Comparison of ENCODE assay signal across 9 mouse cellular contexts in genomic region chr8:84635397-84636050, GRCm38 (mm10). TPM values are rescaled to one million over a fixed set of nuclear protein-coding genes. Genes with fewer than 3 reads are reported as not detected.
DNase-seq lines count a peak whose midpoint lies in the region; ATAC-seq and TF ChIP-seq lines count a peak whose summit lies in the region.
"Had no signal": no experiment of that assay in that cellular context is flagged by ENCODE, and none has a peak within 500 bp of the region (broad histone marks: within the 10 kb centered on the region; RNA-seq: fewer than 3 reads in every experiment).

No protein-coding gene starts in this region.

- no peak overlapping the region for H3K4me2 ChIP-seq in heart, embryonic 16.5 days (ENCODE audit: low read depth, low read length)
- no peak overlapping the region for H3K4me2 ChIP-seq in forebrain, embryonic 13.5 days
- H3K4me2 ChIP-seq in limb, embryonic 14.5 days (replicated peaks; ENCODE audit: low read depth, low read length, severe bottlenecking) = no peak overlapping the region
- H3K4me2 ChIP-seq in lung, postnatal 0 days (replicated peaks; ENCODE audit: low read depth, low read length) = no peak overlapping the region
- H3K4me2 ChIP-seq in liver, embryonic 12.5 days = no peak overlapping the region

- H3K27ac ChIP-seq in heart, embryonic 16.5 days (ENCODE audit: low read length) = no peak overlapping the region
- H3K27ac ChIP-seq in forebrain, embryonic 13.5 days = peak overlapping the region; percentile 76
- 0 out of 2 replicates have a peak overlapping the region, but pooled peaks have one; percentile 26 for H3K27ac ChIP-seq in limb, embryonic 14.5 days (replicated peaks; ENCODE audit: low read depth, low read length)
- no peak overlapping the region for H3K27ac ChIP-seq in lung, postnatal 0 days (ENCODE audit: low read length)
- no peak overlapping the region for H3K27ac ChIP-seq in liver, embryonic 12.5 days

- no peaks in the 10 kb centered on the region for H3K9me3 ChIP-seq in heart, embryonic 16.5 days (replicated peaks; ENCODE audit: control insufficient read depth, low read length)
- H3K9me3 ChIP-seq in forebrain, embryonic 13.5 days (replicated peaks) = no peaks in the 10 kb centered on the region
- H3K9me3 ChIP-seq in limb, embryonic 14.5 days (ENCODE audit: control insufficient read depth, low read length) = no peaks in the 10 kb centered on the region
- no peaks in the 10 kb centered on the region for H3K9me3 ChIP-seq in lung, postnatal 0 days (ENCODE audit: low read length)
- H3K9me3 ChIP-seq in liver, embryonic 12.5 days (replicated peaks) = no peaks in the 10 kb centered on the region

- no peak for TF ChIP-seq POLR2A in limb, embryonic 14.5 days (IDR thresholded peaks at IDR 0.05; ENCODE audit: borderline replicate concordance, extremely low read depth, insufficient read depth, insufficient read length)

- no peak for ATAC-seq in heart, embryonic 16.5 days (replicated peaks; ENCODE audit: extremely low read depth, insufficient read depth, low FRiP score)
- no peak for ATAC-seq in forebrain, embryonic 13.5 days
- ATAC-seq in limb, embryonic 14.5 days (ENCODE audit: low FRiP score, low read depth) = no peak
- ATAC-seq in lung, postnatal 0 days = no peak
- ATAC-seq in liver, embryonic 12.5 days = no peak
- no peak for ATAC-seq in inflammation-experienced regulatory T-cells, adult 6 months

- H3K9ac ChIP-seq in heart, embryonic 16.5 days (ENCODE audit: low read length) = peak overlapping the region; percentile 11; the same call in 1 of the 2 replicates
- peak overlapping the region; percentile 53 for H3K9ac ChIP-seq in forebrain, embryonic 13.5 days
- peak overlapping the region; percentile 36; the same call in 1 of the 2 replicates for H3K9ac ChIP-seq in limb, embryonic 14.5 days (ENCODE audit: low read depth, low read length, severe bottlenecking)
- H3K9ac ChIP-seq in lung, postnatal 0 days (replicated peaks; ENCODE audit: low read depth) = no peak overlapping the region
- H3K9ac ChIP-seq in liver, embryonic 12.5 days = no peak overlapping the region

- DNase-seq in heart, postnatal 36 days = no peak
- peak; percentile 80 to 83 for DNase-seq in cerebellum, postnatal 10 days
- DNase-seq in limb, embryonic 14.5 days (ENCODE audit: low spot score) = no peak
- no peak for DNase-seq in lung, postnatal 0 days (ENCODE audit: low spot score)
- DNase-seq: lung, adult 2 months had no signal

- peaks cover 22% of the 10 kb centered on the region for H3K4me1 ChIP-seq in heart, embryonic 16.5 days (ENCODE audit: control insufficient read depth, insufficient read depth, low read length)
- peaks cover 30% of the 10 kb centered on the region for H3K4me1 ChIP-seq in forebrain, embryonic 13.5 days
- H3K4me1 ChIP-seq in limb, embryonic 14.5 days (ENCODE audit: control insufficient read depth, insufficient read depth, low read length) = peaks cover 27% of the 10 kb centered on the region
- H3K4me1 ChIP-seq in lung, postnatal 0 days (ENCODE audit: insufficient read depth, low read depth, low read length) = no peaks in the 10 kb centered on the region; the same call in 1 of the 2 replicates
- H3K4me1 ChIP-seq in liver, embryonic 12.5 days = peaks cover 14% of the 10 kb centered on the region

- H3K36me3 ChIP-seq in heart, embryonic 16.5 days (ENCODE audit: control insufficient read depth, insufficient read depth) = no peaks in the 10 kb centered on the region
- H3K36me3 ChIP-seq in forebrain, embryonic 13.5 days (ENCODE audit: poor library complexity, severe bottlenecking) = peaks cover 9% of the 10 kb centered on the region; the same call in 1 of the 2 replicates
- no peaks in the 10 kb centered on the region for H3K36me3 ChIP-seq in limb, embryonic 14.5 days (ENCODE audit: control insufficient read depth, insufficient read depth, low read length)
- no peaks in the 10 kb centered on the region for H3K36me3 ChIP-seq in lung, postnatal 0 days (ENCODE audit: insufficient read depth, low read length)
- no peaks in the 10 kb centered on the region for H3K36me3 ChIP-seq in liver, embryonic 12.5 days

- intact Hi-C loops in heart, postnatal 36 days (cut with DNase I) = loop anchor here (5.0 kb wide), 1 partner anchor 43 kb away; no protein-coding TSS in a partner anchor

- H3K4me3 ChIP-seq in heart, embryonic 16.5 days (ENCODE audit: low read length) = no peak overlapping the region
- H3K4me3 ChIP-seq in forebrain, embryonic 13.5 days = no peak overlapping the region
- no peak overlapping the region for H3K4me3 ChIP-seq in limb, embryonic 14.5 days (replicated peaks; ENCODE audit: low read length)
- H3K4me3 ChIP-seq in lung, postnatal 0 days (ENCODE audit: low read depth, low read length) = no peak overlapping the region
- H3K4me3 ChIP-seq in liver, embryonic 12.5 days = no peak overlapping the region

- no peak for TF ChIP-seq CTCF in lung, postnatal 0 days (IDR thresholded peaks at IDR 0.05)

- 77% methylated on average over 14 of the region's 14 CpGs for WGBS in heart, embryonic 16.5 days
- 66% methylated on average over 14 of the region's 14 CpGs for WGBS in forebrain, embryonic 13.5 days
- WGBS in limb, embryonic 14.5 days = 62% methylated on average over 14 of the region's 14 CpGs
- WGBS in lung, postnatal 0 days = 57% methylated on average over 14 of the region's 14 CpGs
- WGBS in liver, embryonic 12.5 days (ENCODE audit: insufficient replicate concordance) = 75% methylated on average over 14 of the region's 14 CpGs

- no peak for TF ChIP-seq EP300 in lung, postnatal 0 days (IDR thresholded peaks at IDR 0.05)

- no peaks in the 10 kb centered on the region for H3K27me3 ChIP-seq in heart, embryonic 16.5 days (ENCODE audit: control insufficient read depth, insufficient read depth, low read length)
- no peaks in the 10 kb centered on the region for H3K27me3 ChIP-seq in forebrain, embryonic 13.5 days
- no peaks in the 10 kb centered on the region for H3K27me3 ChIP-seq in limb, embryonic 14.5 days (ENCODE audit: control insufficient read depth, insufficient read depth, low read length)
- no peaks in the 10 kb centered on the region for H3K27me3 ChIP-seq in lung, postnatal 0 days (replicated peaks; ENCODE audit: insufficient read depth, low read length)
- peaks cover 43% of the 10 kb centered on the region for H3K27me3 ChIP-seq in liver, embryonic 12.5 days (replicated peaks)

RNA-seq across cellular contexts. Expression of gene Ier2, which starts 27.1 kb away (rescaled TPM):
- 43.0 and 43.3 TPM in 2 replicates for polyA plus RNA-seq in heart, embryonic 16.5 days (2015; fragmentation: Nextera tagmentation; extraction: Ambion mirVana)
- 10 to 100 TPM; 12.6 to 16.5 TPM for total RNA-seq in heart, postnatal 36 days (2021)
- 35.2 and 35.4 TPM in 2 replicates for polyA plus RNA-seq in forebrain, embryonic 13.5 days (2015; fragmentation: Nextera tagmentation; extraction: Ambion mirVana)
- polyA plus RNA-seq in limb, embryonic 14.5 days (2012; rRNA removed) = 33.3 and 38.2 TPM in 2 replicates
- polyA plus RNA-seq in limb, embryonic 14.5 days (2014; fragmentation: Nextera tagmentation; extraction: Ambion mirVana) = 66.0 and 70.1 TPM in 2 replicates
- 113 and 140 TPM in 2 replicates for polyA plus RNA-seq in lung, postnatal 0 days (2015; fragmentation: Nextera tagmentation; extraction: Ambion mirVana)
- polyA plus RNA-seq in liver, embryonic 12.5 days (2016; fragmentation: Nextera tagmentation; extraction: Ambion mirVana) = 36.4 and 37.4 TPM in 2 replicates
- 10 to 100 TPM; 42.4 to 46.3 (median 45.8) TPM for polyA plus RNA-seq in inflammation-experienced regulatory T-cells, adult 6 months (2017; shearing (Covaris generic))

RNA-seq across cellular contexts. Expression of gene Trmt1, which starts 50.6 kb away (rescaled TPM):
- 43.2 and 46.7 TPM in 2 replicates for polyA plus RNA-seq in heart, embryonic 16.5 days (2015; fragmentation: Nextera tagmentation; extraction: Ambion mirVana)
- 10 to 100 TPM; 36.1 to 39.2 TPM for total RNA-seq in heart, postnatal 36 days (2021)
- polyA plus RNA-seq in forebrain, embryonic 13.5 days (2015; fragmentation: Nextera tagmentation; extraction: Ambion mirVana) = 53.5 and 59.1 TPM in 2 replicates
- 144 and 158 TPM in 2 replicates for polyA plus RNA-seq in limb, embryonic 14.5 days (2012; rRNA removed)
- polyA plus RNA-seq in limb, embryonic 14.5 days (2014; fragmentation: Nextera tagmentation; extraction: Ambion mirVana) = 71.0 and 71.7 TPM in 2 replicates
- 38.4 and 43.4 TPM in 2 replicates for polyA plus RNA-seq in lung, postnatal 0 days (2015; fragmentation: Nextera tagmentation; extraction: Ambion mirVana)
- polyA plus RNA-seq in liver, embryonic 12.5 days (2016; fragmentation: Nextera tagmentation; extraction: Ambion mirVana) = 57.3 and 62.0 TPM in 2 replicates
- polyA plus RNA-seq in inflammation-experienced regulatory T-cells, adult 6 months (2017; shearing (Covaris generic)) = 10 to 100 TPM; 28.0 to 61.1 (median 55.5) TPM

RNA-seq across cellular contexts. Expression of gene Nacc1, which starts 52.1 kb away (rescaled TPM):
- 11.7 and 14.4 TPM in 2 replicates for polyA plus RNA-seq in heart, embryonic 16.5 days (2015; fragmentation: Nextera tagmentation; extraction: Ambion mirVana)
- total RNA-seq in heart, postnatal 36 days (2021) = 10 to 100 TPM; 27.3 to 30.1 TPM
- 16.1 and 18.6 TPM in 2 replicates for polyA plus RNA-seq in forebrain, embryonic 13.5 days (2015; fragmentation: Nextera tagmentation; extraction: Ambion mirVana)
- 68.8 and 86.2 TPM in 2 replicates for polyA plus RNA-seq in limb, embryonic 14.5 days (2012; rRNA removed)
- polyA plus RNA-seq in limb, embryonic 14.5 days (2014; fragmentation: Nextera tagmentation; extraction: Ambion mirVana) = 18.5 and 19.8 TPM in 2 replicates
- polyA plus RNA-seq in lung, postnatal 0 days (2015; fragmentation: Nextera tagmentation; extraction: Ambion mirVana) = 7.1 and 7.4 TPM in 2 replicates
- 12.5 and 12.9 TPM in 2 replicates for polyA plus RNA-seq in liver, embryonic 12.5 days (2016; fragmentation: Nextera tagmentation; extraction: Ambion mirVana)
- 1 to 10 TPM; 9.2 to 9.5 (median 9.4) TPM for polyA plus RNA-seq in inflammation-experienced regulatory T-cells, adult 6 months (2017; shearing (Covaris generic))

Comparison
In these comparisons a context has a peak if more than half of its experiments do, and no peak if none do; other contexts are left out.
1. H3K27ac ChIP-seq: peak in forebrain, embryonic 13.5 days (single experiment) and limb, embryonic 14.5 days (single experiment); none in heart, embryonic 16.5 days (single experiment), lung, postnatal 0 days (single experiment) and liver, embryonic 12.5 days (single experiment).
2. H3K9ac ChIP-seq: peak in heart, embryonic 16.5 days (single experiment), forebrain, embryonic 13.5 days (single experiment) and limb, embryonic 14.5 days (single experiment); none in lung, postnatal 0 days (single experiment) and liver, embryonic 12.5 days (single experiment).
3. DNase-seq: peak in cerebellum, postnatal 10 days (2 of 2); none in heart, postnatal 36 days (0 of 2), limb, embryonic 14.5 days (single experiment) and lung, postnatal 0 days (single experiment).